Mouse (Mus musculus) forebrain, embryonic 14.5 days (tissue): ENCODE measurements around the gene Tnfsfm13. TPM values are rescaled to one million over a fixed set of nuclear protein-coding genes. Genes with fewer than 3 reads are reported as not detected.

Experiments used
- ATAC-seq: fragments of 200-750 bp; cut with Nextera tagmentation; 2 replicates; pipeline ENCODE4 v1.8.0; 2017; ENCODE audit warnings: mild to moderate bottlenecking, moderate library complexity
- DNase-seq: peaks from one replicate; pipeline ENCODE4 v3.0.0-alpha.2; 2015; ENCODE audit warnings: low spot score
- H3K27ac ChIP-seq: fragments of 300-500 bp; sonication (generic); 2 replicates; pipeline ENCODE4 v1.5.1; 2014; ENCODE audit warnings: low read depth, mild to moderate bottlenecking, control low read depth, low read length, moderate library complexity
- H3K27me3 ChIP-seq: fragments of 300-500 bp; sonication (generic); replicated peaks from 2 replicates; pipeline ENCODE4 v1.6.1; 2014; ENCODE audit warnings: low read length, control low read depth, mixed read lengths; ENCODE audit not compliant: control insufficient read depth, insufficient read depth
- H3K36me3 ChIP-seq: fragments of 300-500 bp; sonication (generic); 2 replicates; pipeline ENCODE4 v1.6.1; 2014; ENCODE audit warnings: low read length, control low read depth; ENCODE audit not compliant: control insufficient read depth, insufficient read depth
- H3K4me1 ChIP-seq: fragments of 300-500 bp; sonication (generic); 2 replicates; pipeline ENCODE4 v1.6.1; 2014; ENCODE audit warnings: antibody characterized with exemption, low read length, control low read depth; ENCODE audit not compliant: control insufficient read depth, insufficient read depth
- H3K4me2 ChIP-seq: fragments of 300-500 bp; sonication (generic); 2 replicates; pipeline ENCODE4 v1.6.1; 2014; ENCODE audit warnings: mild to moderate bottlenecking, control low read depth, low read length
- H3K4me3 ChIP-seq: fragments of 300-500 bp; sonication (generic); 2 replicates; pipeline ENCODE4 v1.5.1; 2014; ENCODE audit warnings: low read depth, low read length, control low read depth
- H3K9ac ChIP-seq: fragments of 300-500 bp; sonication (generic); 2 replicates; pipeline ENCODE4 v1.6.1; 2014; ENCODE audit warnings: mild to moderate bottlenecking, low read length, control low read depth, moderate library complexity
- H3K9me3 ChIP-seq: fragments of 300-500 bp; sonication (generic); replicated peaks from 2 replicates; pipeline ENCODE4 v1.6.1; 2016; ENCODE audit warnings: low read length, control low read depth, mixed read lengths; ENCODE audit not compliant: control insufficient read depth
- WGBS: fragments of 180-500 bp; shearing (Covaris S2); extraction: QIAGEN DNeasy Blood & Tissue Kit; methylation state at CpG from one replicate; pipeline ENCODE4 v1.1.7; 2014; 5-methylcytosine and 5-hydroxymethylcytosine counted together
- polyA plus RNA-seq: library from polyadenylated mRNA; unstranded; fragments of >200 nt; fragmentation: Nextera tagmentation; extraction: Ambion mirVana; gene quantifications from 2 replicates; pipeline ENCODE4 v1.2.1, GENCODE M21; 2014

Tnfsfm13 gene
- polyA plus RNA-seq, 1 experiment from 2014 or later, result 1.5 TPM

DNA sequence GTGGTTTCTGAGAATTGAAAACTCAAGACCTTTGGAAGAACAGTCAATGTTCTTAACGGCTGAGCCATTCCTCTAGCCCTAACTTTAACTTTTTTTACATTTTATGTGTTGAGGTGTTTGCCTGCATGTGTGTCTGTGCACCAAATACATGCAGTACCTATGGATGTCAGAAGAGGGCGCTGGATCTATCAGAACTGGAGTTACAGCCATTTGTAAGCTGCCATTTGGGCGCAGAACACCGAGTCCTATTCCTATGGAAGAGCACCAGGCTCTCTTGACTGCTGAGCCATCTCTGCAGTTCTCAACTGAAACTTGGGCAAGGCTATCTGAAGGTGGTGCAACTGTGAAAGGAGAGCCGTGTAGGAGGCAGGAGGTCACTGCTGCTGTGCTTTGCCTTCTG, 2.7 kb upstream of the Tnfsfm13 start:
- Histone ChIP-seq H3K4me1 (peaks cover 10% of the 10 kb centered on the region; the same call in 1 of the 2 replicates), H3K27ac (no peak overlapping the region), H3K9me3 (no peaks in the 10 kb centered on the region), H3K4me2 (no peak overlapping the region), H3K9ac (no peak overlapping the region), H3K36me3 (no peaks in the 10 kb centered on the region), H3K4me3 (no peak overlapping the region), H3K27me3 (no peaks in the 10 kb centered on the region)
- DNase-seq (no peak), ATAC-seq (no peak)
- WGBS, result 74% methylated on average over 5 of the region's 5 CpGs

DNA sequence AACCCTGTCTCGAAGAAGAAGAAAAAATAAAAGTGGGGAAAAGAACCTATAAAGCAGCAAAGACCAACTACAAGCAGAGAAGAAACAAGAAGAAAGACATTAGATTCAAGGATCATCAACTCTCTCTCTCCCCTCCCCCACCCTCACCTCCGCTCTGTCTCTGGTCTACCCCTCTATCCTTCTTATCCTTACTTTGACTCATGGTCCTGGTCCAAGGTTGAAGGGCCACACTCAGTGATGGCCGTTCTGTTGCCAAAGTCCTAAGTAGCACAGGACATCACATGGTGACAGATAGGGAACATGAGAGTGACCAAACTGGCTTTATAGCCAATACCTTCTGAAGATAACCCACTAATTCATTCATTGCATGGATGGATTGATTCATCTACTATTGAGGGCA, 1.5 kb upstream of the Tnfsfm13 start:
- Histone ChIP-seq H3K27me3 (no peaks in the 10 kb centered on the region), H3K4me1 (peaks cover 10% of the 10 kb centered on the region; the same call in 1 of the 2 replicates), H3K9ac (no peak overlapping the region), H3K9me3 (no peaks in the 10 kb centered on the region), H3K4me3 (no peak overlapping the region), H3K4me2 (no peak overlapping the region), H3K27ac (no peak overlapping the region), H3K36me3 (no peaks in the 10 kb centered on the region)
- 87% methylated on average over 3 of the region's 3 CpGs for WGBS
- ATAC-seq (no peak), DNase-seq (no peak)

DNA sequence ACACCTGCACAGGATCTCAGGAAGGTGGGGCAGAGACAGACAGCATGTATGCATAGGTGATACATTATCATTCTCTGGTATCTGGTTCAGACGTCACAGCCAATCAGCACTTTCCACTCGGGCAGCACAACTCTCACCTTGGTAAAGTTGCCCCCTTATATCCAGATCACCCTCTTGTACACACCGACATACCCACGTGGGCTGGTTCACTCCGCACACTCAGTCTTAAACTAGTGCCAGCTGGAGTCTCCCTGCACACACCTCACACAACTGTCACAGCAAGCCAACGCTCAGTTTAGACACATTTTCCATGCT, 895 bp downstream of the Tnfsfm13 start:
- WGBS, result 28% methylated on average over 6 of the region's 6 CpGs
- H3K4me3 ChIP-seq, result peak overlapping the region; percentile 40
- H3K27ac ChIP-seq, result no peak overlapping the region; the same call in 1 of the 2 replicates
- H3K27me3 ChIP-seq, result no peaks in the 10 kb centered on the region
- H3K9ac ChIP-seq, result peak overlapping the region; percentile 76; the same call in 1 of the 2 replicates
- DNase-seq (peak; percentile 34), ATAC-seq (no peak)
- H3K36me3 ChIP-seq, result no peaks in the 10 kb centered on the region
- H3K9me3 ChIP-seq, result no peaks in the 10 kb centered on the region
- H3K4me2 ChIP-seq, result peak overlapping the region; percentile 90
- peaks cover 10% of the 10 kb centered on the region; the same call in 1 of the 2 replicates for H3K4me1 ChIP-seq

DNA sequence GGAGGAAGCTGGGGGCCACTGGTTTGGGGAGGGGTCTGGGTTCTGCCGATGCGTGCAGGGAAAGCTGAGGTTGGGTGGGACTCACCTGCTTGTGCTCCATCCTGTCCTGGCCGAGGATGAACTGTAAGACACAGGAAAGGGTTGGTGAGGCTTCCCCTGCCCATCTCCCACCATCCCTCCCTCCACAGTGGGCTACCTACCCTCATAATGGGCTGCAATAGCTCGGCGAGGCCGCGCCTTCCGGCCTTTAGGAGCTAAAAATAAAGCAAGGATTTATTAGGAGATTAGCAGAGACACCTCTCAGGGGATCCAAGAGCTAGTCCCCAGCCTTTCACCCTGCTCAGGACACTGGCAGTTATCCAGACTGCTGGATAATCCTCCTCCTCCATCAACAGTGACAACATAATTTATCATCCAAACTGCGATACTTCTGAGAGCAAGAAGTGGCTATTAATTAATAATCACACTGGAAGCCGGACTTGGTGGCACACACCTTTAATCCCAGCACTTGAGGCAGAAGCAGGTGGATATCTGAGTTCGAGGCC, 2.4 kb downstream of the Tnfsfm13 start:
- H3K4me1 ChIP-seq, result peaks cover 10% of the 10 kb centered on the region; the same call in 1 of the 2 replicates
- ATAC-seq, result no peak
- DNase-seq, result no peak
- no peak overlapping the region for H3K9ac ChIP-seq
- no peaks in the 10 kb centered on the region for H3K9me3 ChIP-seq
- no peak overlapping the region for H3K4me3 ChIP-seq
- H3K27ac ChIP-seq, result no peak overlapping the region
- no peaks in the 10 kb centered on the region for H3K36me3 ChIP-seq
- no peak overlapping the region for H3K4me2 ChIP-seq
- WGBS, result 52% methylated on average over 11 of the region's 11 CpGs
- H3K27me3 ChIP-seq, result no peaks in the 10 kb centered on the region

DNA sequence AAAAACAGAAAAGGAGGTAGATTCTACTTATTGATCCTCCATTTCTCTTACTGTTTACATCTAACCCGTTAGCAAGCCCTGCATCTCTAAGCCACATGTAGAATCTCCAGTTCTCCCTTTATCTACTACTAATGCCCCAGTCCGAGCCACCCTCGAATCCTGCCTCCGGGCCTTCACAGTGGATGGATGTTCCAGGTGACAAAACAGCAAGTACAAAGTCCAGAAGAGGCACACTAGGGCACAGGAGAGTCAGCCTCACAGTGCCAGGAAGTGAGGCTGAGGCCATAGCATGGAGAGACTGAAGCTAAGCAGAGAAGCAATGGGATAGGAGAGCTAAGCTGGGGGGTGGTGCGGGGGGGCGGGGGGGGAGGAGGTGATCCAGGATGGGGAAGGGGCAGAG, 3.0 kb downstream of the Tnfsfm13 start:
- H3K27me3 ChIP-seq, result no peaks in the 10 kb centered on the region
- H3K36me3 ChIP-seq, result no peaks in the 10 kb centered on the region
- ATAC-seq (no peak), DNase-seq (no peak)
- H3K9me3 ChIP-seq, result no peaks in the 10 kb centered on the region
- H3K9ac ChIP-seq, result no peak overlapping the region
- H3K4me1 ChIP-seq, result peaks cover 10% of the 10 kb centered on the region; the same call in 1 of the 2 replicates
- 88% methylated on average over 6 of the region's 6 CpGs for WGBS
- no peak overlapping the region for H3K4me3 ChIP-seq
- H3K4me2 ChIP-seq, result no peak overlapping the region
- H3K27ac ChIP-seq, result no peak overlapping the region

DNA sequence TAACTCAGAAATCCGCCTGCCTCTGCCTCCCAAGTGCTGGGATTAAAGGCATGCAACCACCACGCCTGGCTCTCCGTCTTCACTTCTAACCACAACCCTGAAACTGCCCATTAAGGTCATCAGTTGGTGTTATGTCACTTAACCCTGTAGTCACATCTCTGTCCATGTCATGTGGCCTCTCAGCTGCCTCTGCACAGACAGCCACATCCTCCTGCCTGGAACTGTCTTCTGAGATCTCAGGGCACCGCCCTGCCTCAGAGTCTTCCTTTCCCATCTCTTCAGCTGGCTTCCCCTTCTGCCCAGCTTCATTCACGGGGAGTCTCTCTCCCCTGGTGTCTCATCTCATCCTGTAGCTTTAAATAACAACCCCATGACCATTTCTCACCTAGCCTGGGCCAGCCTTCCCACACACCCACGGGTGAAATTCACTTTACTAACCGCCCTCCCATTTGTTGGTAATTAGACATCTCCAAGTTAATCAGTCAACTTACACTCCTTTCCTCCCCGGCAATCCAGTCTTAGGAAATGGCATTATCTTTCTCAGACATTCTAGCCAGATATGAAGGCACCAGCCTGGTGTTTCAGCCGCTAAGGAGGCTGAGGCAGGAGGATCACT, 3.6 kb downstream of the Tnfsfm13 start:
- Histone ChIP-seq H3K4me3 (no peak overlapping the region), H3K36me3 (no peaks in the 10 kb centered on the region)
- 83% methylated on average over 9 of the region's 9 CpGs for WGBS

DNA sequence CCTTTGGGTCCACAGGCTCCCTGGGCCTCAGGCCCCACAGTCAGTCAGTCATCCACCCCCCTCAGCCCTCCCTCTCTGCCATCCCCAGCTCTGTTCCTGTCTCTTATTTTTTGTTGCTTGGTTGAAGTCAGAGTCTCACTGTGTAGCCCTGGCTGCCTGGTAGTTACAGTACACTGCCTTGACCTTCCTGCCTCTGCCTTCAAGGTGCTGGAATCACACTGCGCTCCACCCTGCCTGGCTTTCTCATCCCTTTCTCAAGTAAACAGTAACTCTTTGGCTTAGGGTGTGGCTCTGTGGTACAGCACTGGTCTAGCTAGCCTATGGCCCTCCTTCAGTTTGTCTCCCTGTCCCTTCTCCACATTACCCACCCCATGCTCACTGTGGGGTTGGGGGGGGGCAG, 6.0 kb downstream of the Tnfsfm13 start:
- Histone ChIP-seq H3K4me2 (no peak overlapping the region), H3K4me1 (peaks cover 10% of the 10 kb centered on the region; the same call in 1 of the 2 replicates), H3K9ac (no peak overlapping the region), H3K36me3 (no peaks in the 10 kb centered on the region), H3K27me3 (no peaks in the 10 kb centered on the region), H3K27ac (no peak overlapping the region), H3K4me3 (no peak overlapping the region), H3K9me3 (no peaks in the 10 kb centered on the region)
- ATAC-seq (no peak), DNase-seq (no peak)
- WGBS, result 95% methylated on average over 1 of the region's 1 CpGs

More for the DNA sequence above, 3.6 kb downstream of the Tnfsfm13 start:
- DNase-seq (no peak), ATAC-seq (no peak)
- Histone ChIP-seq H3K4me2 (no peak overlapping the region), H3K4me1 (peaks cover 10% of the 10 kb centered on the region; the same call in 1 of the 2 replicates), H3K9me3 (no peaks in the 10 kb centered on the region), H3K27me3 (no peaks in the 10 kb centered on the region), H3K9ac (no peak overlapping the region), H3K27ac (no peak overlapping the region)

DNA sequence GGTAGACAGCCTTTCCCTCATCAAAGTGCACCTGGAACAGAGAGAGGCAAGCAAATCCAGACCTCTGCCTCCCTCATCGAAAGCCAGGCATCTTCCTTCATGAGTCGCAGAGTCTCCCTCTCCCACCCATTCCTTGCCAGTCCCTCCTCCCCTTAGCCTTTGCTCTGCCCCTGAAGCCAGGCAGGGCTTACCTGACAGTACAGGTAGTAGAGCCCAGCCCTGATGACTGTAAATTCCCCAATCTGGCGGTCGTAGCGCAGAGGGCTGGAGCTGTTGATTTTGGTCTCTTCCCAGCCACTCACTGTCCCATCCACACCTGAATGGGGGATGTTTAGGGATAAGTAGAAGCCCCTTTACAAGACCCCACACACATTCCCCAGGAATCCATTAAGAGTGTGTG, 8.8 kb downstream of the Tnfsfm13 start:
- H3K9me3 ChIP-seq, result no peaks in the 10 kb centered on the region
- DNase-seq, result no peak
- no peak overlapping the region for H3K4me3 ChIP-seq
- no peak for ATAC-seq
- 64% methylated on average over 5 of the region's 5 CpGs for WGBS
- peaks cover 14% of the 10 kb centered on the region; the same call in 1 of the 2 replicates for H3K4me1 ChIP-seq
- no peaks in the 10 kb centered on the region for H3K27me3 ChIP-seq
- no peak overlapping the region for H3K4me2 ChIP-seq
- H3K36me3 ChIP-seq, result no peaks in the 10 kb centered on the region
- no peak overlapping the region; the same call in 1 of the 2 replicates for H3K9ac ChIP-seq
- H3K27ac ChIP-seq, result no peak overlapping the region

DNA sequence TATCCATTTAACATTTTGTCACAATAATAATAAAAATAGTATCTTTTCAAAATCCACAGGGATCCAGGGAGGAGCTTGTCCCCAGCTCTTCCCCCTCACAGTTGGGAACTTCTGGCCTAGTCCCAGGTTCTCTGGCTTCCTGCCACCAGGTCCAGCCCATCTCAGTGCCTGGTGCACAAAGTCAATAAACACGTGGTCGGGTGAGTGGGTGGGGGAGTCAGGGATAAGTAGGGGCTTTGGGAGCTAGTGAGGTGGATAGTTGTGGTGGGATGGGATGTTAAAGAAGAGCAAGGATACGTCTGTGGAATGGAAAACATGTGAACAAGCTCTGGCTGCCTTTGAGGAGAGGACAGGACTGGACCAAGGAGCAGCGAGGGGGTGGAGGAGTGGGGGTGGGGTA, 9.5 kb downstream of the Tnfsfm13 start:
- no peak for DNase-seq
- peaks cover 14% of the 10 kb centered on the region; the same call in 1 of the 2 replicates for H3K4me1 ChIP-seq
- H3K9me3 ChIP-seq, result no peaks in the 10 kb centered on the region
- H3K4me3 ChIP-seq, result no peak overlapping the region
- H3K4me2 ChIP-seq, result no peak overlapping the region
- H3K9ac ChIP-seq, result no peak overlapping the region
- ATAC-seq, result no peak
- WGBS, result 16% methylated on average over 4 of the region's 4 CpGs
- H3K27ac ChIP-seq, result no peak overlapping the region
- no peaks in the 10 kb centered on the region for H3K27me3 ChIP-seq
- H3K36me3 ChIP-seq, result no peaks in the 10 kb centered on the region
